Mouse (Mus musculus) cerebellum, adult 2 months (tissue): ENCODE results near the gene Ccdc170. TPM values are rescaled to one million over a fixed set of nuclear protein-coding genes. Genes with fewer than 3 reads are reported as not detected.

ENCODE experiments used
- DNase-seq, 2 experiments: peaks; one replicate each; pipeline ENCODE4 v3.0.0; 2021
- H3K27ac ChIP-seq: fragments of 200-500 bp; 2 replicates; pipeline ENCODE4 v1.5.1; 2012; ENCODE audit warnings: low read length, control low read depth, inconsistent platforms; ENCODE audit not compliant: insufficient read depth
- H3K27me3 ChIP-seq: fragments of 200-500 bp; 2 replicates; pipeline ENCODE4 v1.6.1; 2012; ENCODE audit warnings: inconsistent platforms, mild to moderate bottlenecking, low read length, moderate library complexity; ENCODE audit not compliant: control insufficient read depth, insufficient read depth
- H3K4me1 ChIP-seq: fragments of 200-500 bp; 2 replicates; pipeline ENCODE4 v1.6.1; 2011; ENCODE audit warnings: low read length; ENCODE audit not compliant: control insufficient read depth, insufficient read depth
- H3K4me3 ChIP-seq: fragments of 200-500 bp; replicated peaks from 2 replicates; pipeline ENCODE3; 2011; ENCODE audit warnings: mild to moderate bottlenecking, low read depth, low read length, control low read depth; ENCODE audit not compliant: insufficient read depth
- CTCF ChIP-seq: fragments of 200-500 bp; IDR thresholded peaks from 2 replicates; pipeline ENCODE4 v1.5.1; 2011; ENCODE audit warnings: low read depth, mild to moderate bottlenecking, control low read depth, low read length, moderate library complexity, borderline replicate concordance; ENCODE audit not compliant: insufficient read depth
- POLR2A ChIP-seq: fragments of 200-500 bp; IDR thresholded peaks from 2 replicates; pipeline ENCODE4 v1.6.1; 2011; ENCODE audit warnings: low read length, control low read depth, borderline replicate concordance; ENCODE audit not compliant: insufficient read depth
- WGBS: fragments of 180-500 bp; shearing (Covaris S2); methylation state at CpG from one replicate; pipeline ENCODE4 v1.1.7; 2018; 5-methylcytosine and 5-hydroxymethylcytosine counted together
- polyA plus RNA-seq: library from polyadenylated mRNA; depleted of rRNA; stranded (reverse); fragments of >200 nt; gene quantifications from 2 replicates; pipeline ENCODE4 v1.2.3, GENCODE M21; 2012

The Ccdc170 gene
- polyA plus RNA-seq, 1 experiment = 0.16 TPM

- H3K4me3 ChIP-seq = no peak overlapping the region
- DNase-seq = no peak
- 52% methylated on average over 3 of the region's 3 CpGs for whole genome bisulfite sequencing
- TF ChIP-seq CTCF = no peak
- no peak for TF ChIP-seq POLR2A
- H3K27me3 ChIP-seq = no peaks in the 10 kb centered on the region
- no peaks in the 10 kb centered on the region for H3K4me1 ChIP-seq
- H3K27ac ChIP-seq = no peak overlapping the region
Measured at GRCm38 (mm10) chr10:4491281-4491680, 9.0 kb downstream of the Ccdc170 start.

GRCm38 (mm10) chr10:4492045-4492444 lies 9.7 kb downstream of the Ccdc170 start:
- Histone ChIP-seq H3K27ac (no peak overlapping the region), H3K4me3 (no peak overlapping the region), H3K27me3 (no peaks in the 10 kb centered on the region), H3K4me1 (no peaks in the 10 kb centered on the region)
- no peak for TF ChIP-seq POLR2A
- no peak for TF ChIP-seq CTCF
- no peak for DNase-seq
- 37% methylated on average over 1 of the region's 1 CpGs for WGBS

- WGBS = 26% methylated on average over 4 of the region's 4 CpGs
- Histone ChIP-seq H3K27ac (no peak overlapping the region), H3K4me1 (no peaks in the 10 kb centered on the region), H3K27me3 (no peaks in the 10 kb centered on the region), H3K4me3 (no peak overlapping the region)
- TF ChIP-seq POLR2A (no peak), CTCF (no peak)
- DNase-seq = no peak
Measured at GRCm38 (mm10) chr10:4492909-4493308, 10.6 kb downstream of the Ccdc170 start.

GRCm38 (mm10) chr10:4503251-4503650 lies 20.9 kb downstream of the Ccdc170 start:
- Histone ChIP-seq H3K27ac (no peak overlapping the region), H3K4me1 (no peaks in the 10 kb centered on the region), H3K27me3 (no peaks in the 10 kb centered on the region), H3K4me3 (no peak overlapping the region)
- 92% methylated on average over 8 of the region's 8 CpGs for WGBS
- DNase-seq = no peak
- no peak for TF ChIP-seq CTCF
- no peak for TF ChIP-seq POLR2A

GRCm38 (mm10) chr10:4512725-4513124 lies 30.4 kb downstream of the Ccdc170 start:
- Histone ChIP-seq H3K27me3 (no peaks in the 10 kb centered on the region), H3K27ac (no peak overlapping the region), H3K4me1 (peaks cover 2% of the 10 kb centered on the region; the same call in 1 of the 2 replicates), H3K4me3 (no peak overlapping the region)
- TF ChIP-seq POLR2A (no peak), CTCF (no peak)
- DNase-seq = no peak
- 82% methylated on average over 9 of the region's 9 CpGs for WGBS

GRCm38 (mm10) chr10:4517614-4518013 lies 35.3 kb downstream of the Ccdc170 start:
- Histone ChIP-seq H3K27me3 (no peaks in the 10 kb centered on the region), H3K27ac (no peak overlapping the region), H3K4me1 (no peaks in the 10 kb centered on the region), H3K4me3 (no peak overlapping the region)
- WGBS = 62% methylated on average over 2 of the region's 2 CpGs
- TF ChIP-seq POLR2A = no peak
- no peak for TF ChIP-seq CTCF
- DNase-seq = no peak

- DNase-seq = no peak
- Histone ChIP-seq H3K4me3 (no peak overlapping the region), H3K4me1 (no peaks in the 10 kb centered on the region), H3K27ac (no peak overlapping the region), H3K27me3 (no peaks in the 10 kb centered on the region)
- WGBS = 84% methylated on average over 3 of the region's 3 CpGs
- TF ChIP-seq CTCF (no peak), POLR2A (no peak)
Measured at GRCm38 (mm10) chr10:4519645-4520044, 37.3 kb downstream of the Ccdc170 start.

GRCm38 (mm10) chr10:4520394-4521102 lies 38.2 kb downstream of the Ccdc170 start:
- Histone ChIP-seq H3K27me3 (no peaks in the 10 kb centered on the region), H3K4me1 (no peaks in the 10 kb centered on the region), H3K27ac (no peak overlapping the region), H3K4me3 (no peak overlapping the region)
- no peak for DNase-seq
- 36% methylated on average over 6 of the region's 6 CpGs for WGBS
- TF ChIP-seq POLR2A = no peak
- TF ChIP-seq CTCF = no peak
